Mouse (Mus musculus) liver, adult 2 months (tissue): ENCODE measurements around the gene Ptges3. TPM values are rescaled to one million over a fixed set of nuclear protein-coding genes. Genes with fewer than 3 reads are reported as not detected.

ENCODE experiments used
- DNase-seq: peaks from one replicate; pipeline ENCODE4 v3.0.0-alpha.2; 2011; ENCODE audit warnings: low read depth, low spot score; ENCODE audit errors: extremely low read depth
- H3K27ac ChIP-seq: fragments of 200-500 bp; replicated peaks from 2 replicates; pipeline ENCODE4 v1.5.1; 2012; ENCODE audit warnings: low read depth, mild to moderate bottlenecking, control low read depth, inconsistent platforms, low read length; ENCODE audit not compliant: insufficient read depth
- H3K27me3 ChIP-seq: fragments of 200-500 bp; 2 replicates; pipeline ENCODE4 v1.6.1; 2012; ENCODE audit warnings: mild to moderate bottlenecking, moderate library complexity, low read length, inconsistent platforms; ENCODE audit not compliant: control insufficient read depth, insufficient read depth
- H3K36me3 ChIP-seq: fragments of 200-500 bp; 2 replicates; pipeline ENCODE4 v1.6.1; 2012; ENCODE audit warnings: low read length, inconsistent platforms; ENCODE audit not compliant: control insufficient read depth, insufficient read depth
- H3K4me1 ChIP-seq: fragments of 200-500 bp; 2 replicates; pipeline ENCODE4 v1.6.1; 2011; ENCODE audit warnings: low read length; ENCODE audit not compliant: control insufficient read depth, insufficient read depth
- H3K4me3 ChIP-seq: fragments of 200-500 bp; 2 replicates; pipeline ENCODE4 v1.5.1; 2011; ENCODE audit warnings: low read depth, mild to moderate bottlenecking, control low read depth, low read length, moderate library complexity; ENCODE audit not compliant: insufficient read depth
- H3K79me2 ChIP-seq: fragments of 200-500 bp; 2 replicates; pipeline ENCODE4 v1.6.1; 2012; ENCODE audit warnings: inconsistent platforms, mild to moderate bottlenecking, low read length, moderate library complexity; ENCODE audit not compliant: control insufficient read depth, insufficient read depth
- H3K9ac ChIP-seq: fragments of 200-500 bp; 2 replicates; pipeline ENCODE4 v1.6.1; 2012; ENCODE audit warnings: low read depth, mild to moderate bottlenecking, control low read depth, inconsistent platforms, low read length
- CTCF ChIP-seq: fragments of 200-500 bp; IDR thresholded peaks from 2 replicates; pipeline ENCODE4 v1.5.1; 2011; ENCODE audit warnings: low read depth, low read length, control low read depth
- POLR2A ChIP-seq: fragments of 200-500 bp; IDR thresholded peaks from 2 replicates; pipeline ENCODE4 v1.6.1; 2011; ENCODE audit warnings: low read length, control low read depth; ENCODE audit not compliant: insufficient read depth; ENCODE audit errors: extremely low read depth
- WGBS: fragments of 180-500 bp; shearing (Covaris S2); methylation state at CpG from one replicate; pipeline ENCODE4 v1.1.7; 2018; 5-methylcytosine and 5-hydroxymethylcytosine counted together
- polyA plus RNA-seq: library from polyadenylated mRNA; depleted of rRNA; stranded (reverse); fragments of >200 nt; gene quantifications from 2 replicates; pipeline ENCODE4 v1.2.3, GENCODE M21; 2012
- total RNA-seq: library from RNA; depleted of rRNA; stranded (reverse); fragments of >200 nt; gene quantifications from 2 replicates; pipeline ENCODE4 v1.2.3, GENCODE M21; 2014

The Ptges3 gene
- total and polyA plus RNA-seq, 2 experiments = 24.8 to 90.4 TPM

DNA sequence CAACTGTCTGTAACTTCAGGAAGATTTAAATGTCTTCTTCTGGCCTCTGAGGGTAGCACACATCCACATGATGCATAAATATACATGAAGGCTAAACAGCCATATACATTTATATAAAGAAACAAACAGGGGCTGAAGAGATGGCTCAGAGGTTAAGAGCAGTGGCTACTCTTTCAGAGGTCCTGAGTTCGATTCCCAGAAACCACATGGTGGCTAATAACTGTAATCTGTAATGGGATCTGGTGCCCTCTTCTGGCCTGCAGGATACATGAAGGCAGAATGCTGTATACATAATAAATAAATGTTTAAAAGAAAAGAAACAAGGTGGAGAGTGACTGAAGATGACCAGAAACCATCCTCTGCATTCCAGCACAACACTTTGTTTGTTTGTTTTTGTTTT is 21.7 kb downstream of the Ptges3 start:
- Histone ChIP-seq H3K27me3 (no peaks in the 10 kb centered on the region), H3K4me1 (peaks cover 15% of the 10 kb centered on the region; the same call in 1 of the 2 replicates), H3K4me3 (no peak overlapping the region), H3K79me2 (peaks cover 15% of the 10 kb centered on the region), H3K9ac (no peak overlapping the region), H3K27ac (no peak overlapping the region), H3K36me3 (peaks cover 23% of the 10 kb centered on the region)
- no peak for DNase-seq
- WGBS = 64% methylated on average over 1 of the region's 1 CpGs
- TF ChIP-seq CTCF = 0 out of 2 replicates have a peak, but pooled peaks have one; percentile 8
- no peak for TF ChIP-seq POLR2A

DNA sequence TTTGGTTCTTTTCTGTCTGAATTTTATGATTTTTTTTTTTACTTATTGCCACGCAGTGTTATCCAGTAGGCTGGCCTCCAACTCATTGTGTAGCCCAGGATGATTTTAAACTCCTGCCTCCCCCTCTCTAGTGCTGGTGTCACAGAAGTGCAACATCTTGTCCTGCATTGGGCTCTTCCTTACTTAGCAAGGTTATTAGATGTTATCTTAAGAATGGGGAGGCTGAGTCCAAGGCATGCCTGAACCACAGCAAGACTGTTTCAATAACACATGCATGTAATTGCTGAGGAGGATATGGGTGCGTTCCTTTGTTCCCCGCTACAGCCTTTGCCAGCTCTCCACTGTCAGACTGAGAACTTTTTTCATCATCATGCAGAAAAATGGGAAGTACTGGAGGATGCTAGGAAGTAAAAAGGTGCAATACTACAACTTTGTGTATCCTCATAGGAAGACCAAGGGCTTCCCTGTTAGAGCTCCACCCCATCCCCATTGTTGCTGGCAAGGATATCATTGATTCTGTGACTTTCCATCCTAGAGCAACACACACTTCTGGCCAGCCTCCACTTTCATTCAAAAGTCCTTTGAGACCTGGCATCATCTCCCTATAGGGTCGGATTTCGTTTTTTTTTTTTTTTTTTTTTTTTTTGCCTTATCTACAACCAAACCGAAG is 23.2 kb downstream of the Ptges3 start:
- peaks cover 22% of the 10 kb centered on the region for H3K4me1 ChIP-seq
- H3K9ac ChIP-seq = peak overlapping the region; percentile 45
- H3K27ac ChIP-seq = peak overlapping the region; percentile 95
- peak overlapping the region; percentile 54; the same call in 1 of the 2 replicates for H3K4me3 ChIP-seq
- TF ChIP-seq POLR2A (no peak), CTCF (no peak)
- WGBS = 33% methylated on average over 6 of the region's 6 CpGs
- H3K27me3 ChIP-seq = no peaks in the 10 kb centered on the region
- H3K79me2 ChIP-seq = peaks cover 15% of the 10 kb centered on the region
- peak; percentile 50 for DNase-seq
- H3K36me3 ChIP-seq = peaks cover 31% of the 10 kb centered on the region

DNA sequence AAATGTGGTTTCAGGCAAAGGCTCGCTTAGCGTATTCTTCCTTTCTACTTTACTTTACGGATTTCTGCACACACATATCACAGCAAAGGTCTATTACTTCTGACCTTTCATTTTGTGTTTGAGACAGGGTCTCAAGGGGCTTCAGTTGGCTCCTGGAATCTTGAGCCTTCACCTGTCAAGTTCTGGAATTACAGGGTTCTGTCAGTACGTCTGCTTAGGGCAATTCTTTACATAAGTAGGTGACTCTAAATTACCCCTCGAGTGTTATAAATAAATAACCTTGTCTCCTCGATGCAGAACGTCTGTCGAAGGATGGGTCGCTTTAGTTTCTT is 23.7 kb downstream of the Ptges3 start:
- DNase-seq = no peak
- 2% methylated on average over 9 of the region's 9 CpGs for WGBS
- Histone ChIP-seq H3K27me3 (no peaks in the 10 kb centered on the region), H3K4me1 (peaks cover 22% of the 10 kb centered on the region), H3K79me2 (peaks cover 15% of the 10 kb centered on the region), H3K4me3 (peak overlapping the region; percentile 54), H3K27ac (peak overlapping the region; percentile 95), H3K36me3 (peaks cover 30% of the 10 kb centered on the region), H3K9ac (peak overlapping the region; percentile 87)
- no peak for TF ChIP-seq POLR2A
- no peak for TF ChIP-seq CTCF

DNA sequence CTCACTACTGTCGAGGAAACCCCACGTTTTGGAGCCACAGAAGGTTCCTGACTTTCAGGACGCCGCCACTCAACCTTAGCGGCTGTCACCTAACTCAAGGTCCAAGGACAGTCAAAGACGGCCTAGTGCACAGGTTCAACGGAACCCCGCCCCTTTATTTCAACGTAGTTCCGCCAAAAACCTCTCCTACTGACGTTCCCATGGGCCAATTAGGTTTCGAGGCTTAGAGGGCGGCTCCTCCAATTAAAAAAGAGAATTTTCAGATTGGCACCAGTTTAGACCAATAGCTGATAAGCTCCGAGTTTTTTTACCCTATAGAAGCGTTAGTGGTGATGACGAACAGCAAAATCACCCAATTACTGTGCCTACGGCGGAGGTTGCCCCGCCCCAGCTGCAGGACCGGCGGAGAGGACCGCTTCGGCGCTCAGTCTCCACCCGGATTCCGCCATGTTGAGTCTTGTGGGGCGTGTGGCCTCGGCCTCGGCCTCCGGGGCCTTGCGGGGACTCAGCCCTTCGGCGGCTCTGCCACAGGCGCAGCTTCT is 24.2 kb downstream of the Ptges3 start, which contains the start of gene Atp5b:
Gene Atp5b (plus strand): TSS at position 394 of the 542 bp plus-strand sequence.
- Histone ChIP-seq H3K27me3 (no peaks in the 10 kb centered on the region), H3K9ac (peak within 1 kb of the TSS; percentile 95), H3K36me3 (peaks cover 33% of the 10 kb centered on the region), H3K4me1 (peaks cover 26% of the 10 kb centered on the region), H3K27ac (peak within 1 kb of the TSS; percentile 95), H3K4me3 (peak within 1 kb of the TSS; percentile 89), H3K79me2 (peaks cover 15% of the 10 kb centered on the region)
- TF ChIP-seq CTCF (no peak), POLR2A (peak; percentile 96)
- DNase-seq = peak; percentile 99
- WGBS = under 1% methylated on average over 34 of the region's 34 CpGs

DNA sequence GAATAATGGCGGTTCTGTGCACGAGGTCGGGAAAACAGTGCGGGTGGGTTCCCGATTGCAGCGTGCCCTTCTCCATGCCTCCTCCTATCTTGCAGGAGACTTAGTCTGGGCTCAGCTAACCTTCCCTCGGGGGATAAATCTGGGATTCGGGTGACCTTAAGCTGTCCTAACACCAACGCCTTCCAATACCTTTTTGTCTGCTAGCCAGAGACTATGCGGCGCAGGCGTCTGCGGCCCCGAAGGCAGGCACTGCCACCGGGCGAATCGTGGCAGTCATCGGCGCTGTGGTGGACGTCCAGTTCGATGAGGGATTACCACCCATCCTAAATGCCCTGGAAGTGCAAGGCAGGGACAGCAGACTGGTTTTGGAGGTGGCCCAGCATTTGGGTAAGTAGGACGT is 24.9 kb downstream of the Ptges3 start:
- under 1% methylated on average over 22 of the region's 22 CpGs for WGBS
- H3K4me3 ChIP-seq = peak overlapping the region; percentile 89
- H3K9ac ChIP-seq = peak overlapping the region; percentile 95
- no peak for DNase-seq
- peaks cover 26% of the 10 kb centered on the region for H3K4me1 ChIP-seq
- peaks cover 38% of the 10 kb centered on the region for H3K36me3 ChIP-seq
- peaks cover 15% of the 10 kb centered on the region for H3K79me2 ChIP-seq
- no peaks in the 10 kb centered on the region for H3K27me3 ChIP-seq
- H3K27ac ChIP-seq = peak overlapping the region; percentile 95
- TF ChIP-seq CTCF = no peak
- no peak for TF ChIP-seq POLR2A

DNA sequence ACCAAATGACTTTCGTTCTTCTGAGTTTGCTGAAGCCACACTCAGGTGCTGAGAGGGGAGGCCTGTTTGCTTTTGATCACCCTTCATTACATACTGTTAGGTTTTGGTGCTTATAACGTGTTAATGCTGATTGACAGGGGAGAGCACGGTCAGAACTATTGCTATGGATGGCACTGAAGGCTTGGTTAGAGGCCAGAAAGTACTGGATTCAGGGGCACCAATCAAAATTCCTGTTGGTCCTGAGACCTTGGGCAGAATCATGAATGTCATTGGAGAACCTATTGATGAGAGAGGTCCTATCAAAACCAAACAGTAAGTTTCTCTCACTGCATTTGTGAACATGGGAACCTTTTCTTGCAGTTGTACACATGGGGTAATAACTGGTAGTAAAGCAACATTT is 25.4 kb downstream of the Ptges3 start:
- peaks cover 26% of the 10 kb centered on the region for H3K4me1 ChIP-seq
- TF ChIP-seq CTCF (no peak), POLR2A (no peak)
- peak overlapping the region; percentile 95 for H3K27ac ChIP-seq
- H3K27me3 ChIP-seq = no peaks in the 10 kb centered on the region
- peak overlapping the region; percentile 89 for H3K4me3 ChIP-seq
- H3K9ac ChIP-seq = peak overlapping the region; percentile 95
- peaks cover 43% of the 10 kb centered on the region for H3K36me3 ChIP-seq
- H3K79me2 ChIP-seq = peaks cover 15% of the 10 kb centered on the region
- DNase-seq = no peak
- 4% methylated on average over 3 of the region's 3 CpGs for WGBS
